Mouse (Mus musculus) liver, adult 2 months (tissue): ENCODE data around the gene Ube4b.

Source experiments
- CTCF ChIP-seq: fragments of 200-500 bp; IDR thresholded peaks from 2 replicates; pipeline ENCODE4 v1.5.1; 2011; ENCODE audit warnings: low read depth, low read length, control low read depth
- POLR2A ChIP-seq: fragments of 200-500 bp; IDR thresholded peaks from 2 replicates; pipeline ENCODE4 v1.6.1; 2011; ENCODE audit warnings: low read length, control low read depth; ENCODE audit not compliant: insufficient read depth; ENCODE audit errors: extremely low read depth

- TF ChIP-seq CTCF (no peak), POLR2A (no peak)
Measured at GRCm38 (mm10) chr4:149282025-149282738, 144.4 kb downstream of the Ube4b start.
